Mouse (Mus musculus) forebrain, embryonic 12.5 days (tissue): ENCODE measurements around the gene Aqp8. TPM values are rescaled to one million over a fixed set of nuclear protein-coding genes. Genes with fewer than 3 reads are reported as not detected.
A peak's percentile ranks its signal among the peaks of the same experiment; 100 is the strongest.

Experiments used
- ATAC-seq: fragments of 200-750 bp; cut with Nextera tagmentation; 2 replicates; pipeline ENCODE4 v1.8.0; 2017; ENCODE audit warnings: moderate TSS enrichment; ENCODE audit not compliant: low FRiP score
- H3K27ac ChIP-seq: fragments of 300-500 bp; sonication (generic); 2 replicates; pipeline ENCODE4 v1.5.1; 2016; ENCODE audit warnings: mild to moderate bottlenecking
- H3K27me3 ChIP-seq: fragments of 300-500 bp; sonication (generic); 2 replicates; pipeline ENCODE4 v1.6.1; 2016; ENCODE audit warnings: mild to moderate bottlenecking
- H3K36me3 ChIP-seq: fragments of 300-500 bp; sonication (generic); replicated peaks from 2 replicates; pipeline ENCODE4 v1.6.1; 2016; ENCODE audit warnings: mild to moderate bottlenecking
- H3K4me1 ChIP-seq: fragments of 300-500 bp; sonication (generic); 2 replicates; pipeline ENCODE4 v1.6.1; 2016
- H3K4me2 ChIP-seq: fragments of 300-500 bp; sonication (generic); 2 replicates; pipeline ENCODE4 v1.6.1; 2016; ENCODE audit warnings: mild to moderate bottlenecking, moderate library complexity
- H3K4me3 ChIP-seq: fragments of 300-500 bp; sonication (generic); replicated peaks from 2 replicates; pipeline ENCODE4 v1.5.1; 2016; ENCODE audit warnings: mild to moderate bottlenecking
- H3K9ac ChIP-seq: fragments of 300-500 bp; sonication (generic); 2 replicates; pipeline ENCODE4 v1.6.1; 2016; ENCODE audit warnings: mild to moderate bottlenecking
- H3K9me3 ChIP-seq: fragments of 300-500 bp; sonication (generic); 2 replicates; pipeline ENCODE4 v1.6.1; 2016
- WGBS: fragments of 180-500 bp; shearing (Covaris S2); methylation state at CpG from one replicate; pipeline ENCODE4 v1.1.7; 2016; 5-methylcytosine and 5-hydroxymethylcytosine counted together
- polyA plus RNA-seq: library from polyadenylated mRNA; unstranded; fragments of >200 nt; fragmentation: Nextera tagmentation; extraction: Ambion mirVana; gene quantifications from 2 replicates; pipeline ENCODE4 v1.2.1, GENCODE M21; 2016

The Aqp8 gene
- polyA plus RNA-seq, 1 experiment from 2014 or later = 0.56 TPM

DNA sequence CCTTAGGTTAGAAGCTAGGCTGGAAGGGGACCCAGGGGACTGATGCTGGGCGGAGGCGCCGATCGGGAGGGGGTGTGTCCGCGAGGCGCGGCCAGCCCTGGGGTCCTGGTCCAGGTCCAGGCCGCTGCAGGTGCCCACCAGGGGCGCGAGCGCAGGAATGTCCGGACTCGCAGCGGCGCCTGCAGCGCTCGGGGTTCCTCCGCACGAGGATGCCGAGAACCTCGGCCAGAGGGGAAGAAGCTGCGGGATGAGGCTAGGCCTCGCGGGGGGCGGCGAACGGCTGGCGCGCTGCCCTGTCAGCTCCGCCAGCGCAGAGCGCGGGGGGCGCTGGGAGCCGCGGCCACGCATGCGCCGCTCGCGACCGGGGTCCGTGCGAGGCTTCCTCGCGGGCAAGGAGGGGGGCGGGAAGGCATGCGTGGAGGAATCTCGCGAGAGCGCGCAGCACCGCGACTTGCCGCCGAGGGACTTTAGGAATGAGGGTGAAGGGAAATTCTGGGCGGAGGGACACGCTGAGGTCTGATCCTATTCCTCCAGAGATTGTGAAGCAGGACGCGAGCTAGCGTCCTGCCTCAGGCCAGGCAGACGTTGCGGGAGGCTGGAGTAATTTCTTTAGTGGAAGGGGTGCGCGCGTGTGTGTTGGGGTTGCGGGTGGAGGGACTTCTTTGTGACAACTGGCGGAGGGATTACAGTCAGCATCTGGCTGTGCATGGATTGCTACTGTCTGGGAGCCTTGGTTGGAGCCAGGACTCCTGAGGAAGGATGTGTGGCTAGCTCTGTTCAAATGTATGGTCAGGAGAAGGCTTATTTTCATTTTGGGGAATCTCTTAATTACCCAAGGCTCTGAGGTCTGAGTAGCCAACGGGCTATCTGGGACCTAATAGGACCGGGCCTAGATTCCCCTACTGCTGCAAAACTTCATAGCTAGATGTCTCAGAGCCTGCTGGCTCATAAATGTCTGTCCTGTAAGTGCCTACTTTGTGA, 38.4 kb downstream of the Aqp8 start, which contains the start of gene Zkscan2:
Gene Zkscan2, minus strand, starts transcription at position 211 of the 981 bp plus-strand sequence.
- H3K27ac ChIP-seq = peak within 1 kb of the TSS; percentile 86
- H3K9me3 ChIP-seq = no peaks in the 10 kb centered on the region
- H3K36me3 ChIP-seq = peaks cover 13% of the 10 kb centered on the region
- no peaks in the 10 kb centered on the region for H3K27me3 ChIP-seq
- H3K4me1 ChIP-seq = peaks cover 23% of the 10 kb centered on the region
- peak within 1 kb of the TSS; percentile 83 for H3K4me2 ChIP-seq
- ATAC-seq = peak; percentile 96
- peak within 1 kb of the TSS; percentile 67 for H3K4me3 ChIP-seq
- H3K9ac ChIP-seq = peak within 1 kb of the TSS; percentile 84
- 2% methylated on average over 67 of the region's 71 CpGs for WGBS

DNA sequence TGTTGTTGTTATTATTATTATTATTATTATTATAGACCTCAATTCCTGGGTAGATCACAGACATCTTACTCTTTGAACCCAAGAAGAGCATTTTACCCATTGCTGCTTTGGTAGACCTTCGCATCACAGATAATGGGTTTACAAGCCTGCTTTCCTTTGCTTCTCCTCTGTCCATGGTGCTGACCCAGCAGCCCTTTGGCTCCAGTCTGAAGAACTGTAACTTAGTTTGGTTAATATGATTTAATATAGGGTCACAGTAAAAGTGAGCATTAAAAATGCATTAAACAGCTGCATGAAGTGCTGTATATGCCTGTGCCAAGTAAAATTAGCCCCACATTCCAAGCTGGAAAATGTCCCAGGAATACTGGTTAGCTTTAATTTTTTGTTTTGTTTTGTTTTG, 41.3 kb downstream of the Aqp8 start:
- WGBS = 44% methylated on average over 1 of the region's 1 CpGs
- H3K9ac ChIP-seq = no peak overlapping the region
- H3K36me3 ChIP-seq = no peaks in the 10 kb centered on the region
- H3K4me1 ChIP-seq = peaks cover 26% of the 10 kb centered on the region
- H3K27me3 ChIP-seq = no peaks in the 10 kb centered on the region
- no peak for ATAC-seq
- H3K9me3 ChIP-seq = no peaks in the 10 kb centered on the region
- no peak overlapping the region for H3K4me2 ChIP-seq
- no peak overlapping the region for H3K27ac ChIP-seq
- H3K4me3 ChIP-seq = no peak overlapping the region

DNA sequence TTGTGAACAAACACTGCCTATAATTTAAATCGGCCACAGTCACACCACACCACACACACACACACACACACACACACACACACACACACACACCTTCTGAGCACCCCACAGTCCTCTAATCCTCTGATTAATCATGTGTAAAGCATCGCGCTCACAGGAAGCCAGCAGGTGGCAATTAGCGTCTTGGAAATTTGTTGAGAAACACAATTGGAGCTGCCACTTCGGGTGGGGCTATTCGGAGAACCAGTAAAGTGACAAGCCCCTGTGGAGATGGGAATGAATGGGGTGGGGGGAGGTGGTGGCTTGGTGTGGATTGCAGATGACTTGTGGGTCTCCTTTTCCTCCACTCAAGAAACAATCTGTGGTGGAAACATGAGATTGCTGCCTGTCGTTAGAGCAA, 45.9 kb downstream of the Aqp8 start:
- 64% methylated on average over 7 of the region's 7 CpGs for WGBS
- H3K27ac ChIP-seq = no peak overlapping the region

More for the DNA sequence above, 45.9 kb downstream of the Aqp8 start:
- no peaks in the 10 kb centered on the region for H3K9me3 ChIP-seq
- H3K9ac ChIP-seq = no peak overlapping the region
- no peaks in the 10 kb centered on the region for H3K36me3 ChIP-seq
- H3K4me1 ChIP-seq = 0 out of 2 replicates have a peak, but pooled peaks cover 3% of the 10 kb centered on the region
- no peaks in the 10 kb centered on the region for H3K27me3 ChIP-seq
- H3K4me2 ChIP-seq = no peak overlapping the region
- ATAC-seq = no peak
- no peak overlapping the region for H3K4me3 ChIP-seq

Other genes starting within 250 kb of the Aqp8 start
- gene Slc5a11, start 247.5 kb upstream of the Aqp8 start, polyA plus RNA-seq = 0.11 and 0.13 TPM in 2 replicates
- gene Lcmt1, start 92.5 kb upstream of the Aqp8 start, polyA plus RNA-seq = 62.0 and 64.0 TPM in 2 replicates
- 22.6 and 24.1 TPM in 2 replicates for gene Arhgap17, start 92.4 kb upstream of the Aqp8 start, polyA plus RNA-seq
- 11.0 TPM in 2 replicates for gene Zkscan2, start 38.2 kb downstream of the Aqp8 start, polyA plus RNA-seq